Mouse (Mus musculus) heart, adult 9 months (tissue): ENCODE measurements around the gene Rad51b.
A peak's percentile ranks its signal among the peaks of the same experiment; 100 is the strongest.

ENCODE experiments used
- DNase-seq, 2 experiments: peaks; one replicate each; pipeline ENCODE4 v3.0.0; 2022; ENCODE audit warnings: low spot score in 2 of 2

The Rad51b gene

DNA sequence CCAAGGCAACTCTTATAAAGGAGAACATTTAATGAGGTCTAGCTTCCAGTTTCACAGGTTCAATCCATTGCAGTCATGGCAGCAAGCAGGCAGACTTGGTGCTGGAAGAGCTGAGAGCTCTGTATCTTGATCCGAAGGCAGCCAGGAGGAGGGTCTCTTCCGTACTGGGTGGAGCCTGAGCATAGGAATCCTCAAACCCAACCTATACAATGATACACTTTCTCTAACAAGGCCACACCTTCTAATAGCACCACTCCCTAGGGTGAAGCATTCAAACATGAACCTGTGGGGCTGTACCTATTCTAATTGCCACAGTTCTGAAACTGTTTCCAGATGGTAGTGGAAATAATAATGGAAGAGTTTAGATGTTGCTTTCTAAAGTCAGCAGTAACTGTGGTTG is 33.5 kb downstream of the Rad51b start:
- DNase-seq = no peak

DNA sequence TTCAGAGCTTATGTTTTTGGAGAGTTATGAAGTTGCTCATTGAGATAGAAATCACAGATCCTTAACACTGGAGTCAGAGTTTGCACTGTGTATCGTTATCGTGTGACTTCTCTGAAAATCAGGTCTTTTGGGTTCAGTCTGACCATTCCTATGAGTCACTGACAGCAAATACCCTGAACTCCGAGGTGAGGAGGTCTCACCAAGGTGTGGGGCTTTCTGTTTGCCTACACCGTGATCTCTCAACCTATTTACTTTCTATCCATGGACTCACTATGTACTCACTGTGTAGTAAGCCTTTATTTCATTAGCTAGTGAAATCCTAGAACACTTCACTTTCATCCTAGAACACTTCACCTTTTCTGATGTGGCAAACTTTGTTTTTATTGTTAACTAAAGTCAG is 34.6 kb downstream of the Rad51b start:
- no peak for DNase-seq

DNA sequence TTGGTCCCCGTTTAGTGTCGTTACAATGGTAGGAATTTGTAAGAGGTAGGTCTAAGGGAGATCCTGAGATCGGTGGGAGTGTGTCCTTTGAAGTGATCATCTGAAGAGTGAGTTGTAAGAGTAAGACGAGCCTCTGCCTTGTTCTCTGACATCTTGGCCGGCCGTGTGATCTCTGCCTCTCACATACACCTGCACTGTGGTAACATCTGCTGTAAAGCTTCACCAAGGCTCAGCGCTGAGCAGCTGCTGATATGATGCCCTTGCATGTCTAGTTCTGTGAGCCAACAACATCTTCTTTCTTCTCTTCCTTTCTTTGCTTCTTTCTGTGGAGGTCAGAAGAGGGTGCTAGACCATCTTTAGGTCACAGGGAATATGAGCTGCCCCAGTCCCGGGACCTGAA is 41.7 kb downstream of the Rad51b start:
- no peak for DNase-seq

DNA sequence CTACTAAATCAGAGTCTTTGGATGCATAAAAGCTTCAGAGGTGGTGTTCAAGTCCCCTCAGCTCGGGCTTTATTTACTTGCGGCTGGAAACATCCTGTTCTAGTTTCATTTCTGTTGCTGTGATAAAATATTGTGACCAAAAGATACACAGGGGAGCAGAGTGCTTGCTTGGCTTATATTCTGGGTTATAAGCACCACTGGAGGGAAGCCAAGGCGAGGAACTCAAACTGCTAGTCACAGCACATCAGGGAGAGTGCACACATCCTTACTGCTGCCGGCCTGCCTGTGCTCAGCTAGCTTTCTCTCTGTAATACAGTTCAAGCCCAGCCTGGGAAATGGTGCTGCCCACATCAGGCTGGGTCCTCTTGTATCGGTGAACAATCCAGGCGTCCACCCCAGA is 43.4 kb downstream of the Rad51b start:
- DNase-seq = peak in 1 of 2 experiments; percentile 28

DNA sequence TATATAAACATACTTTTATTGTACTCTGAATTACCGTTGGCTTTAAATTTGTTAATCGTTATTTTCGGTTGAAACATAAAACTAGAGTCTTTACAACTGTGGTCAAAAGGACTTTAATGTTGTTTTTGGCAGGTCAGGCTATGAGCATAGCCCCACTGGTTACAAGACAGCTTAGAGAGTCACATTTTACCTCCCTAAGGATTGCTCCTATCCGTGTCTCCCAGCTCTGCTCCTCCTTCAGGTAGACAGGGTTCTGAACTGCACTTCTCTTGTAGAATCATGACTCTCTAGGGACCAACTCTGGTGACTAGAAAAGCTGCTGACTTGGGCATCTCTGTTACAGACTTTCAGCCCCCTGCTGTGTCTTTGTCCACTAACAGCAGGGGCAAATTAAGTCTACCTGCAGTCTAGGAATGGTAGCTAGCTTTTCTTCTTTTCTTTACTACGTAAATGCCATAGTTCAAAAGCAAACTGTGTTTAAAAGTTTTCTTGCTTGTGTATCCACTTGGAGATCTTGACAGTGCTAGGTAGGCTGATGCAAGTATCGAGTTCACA is 44.3 kb downstream of the Rad51b start:
- DNase-seq = no peak

DNA sequence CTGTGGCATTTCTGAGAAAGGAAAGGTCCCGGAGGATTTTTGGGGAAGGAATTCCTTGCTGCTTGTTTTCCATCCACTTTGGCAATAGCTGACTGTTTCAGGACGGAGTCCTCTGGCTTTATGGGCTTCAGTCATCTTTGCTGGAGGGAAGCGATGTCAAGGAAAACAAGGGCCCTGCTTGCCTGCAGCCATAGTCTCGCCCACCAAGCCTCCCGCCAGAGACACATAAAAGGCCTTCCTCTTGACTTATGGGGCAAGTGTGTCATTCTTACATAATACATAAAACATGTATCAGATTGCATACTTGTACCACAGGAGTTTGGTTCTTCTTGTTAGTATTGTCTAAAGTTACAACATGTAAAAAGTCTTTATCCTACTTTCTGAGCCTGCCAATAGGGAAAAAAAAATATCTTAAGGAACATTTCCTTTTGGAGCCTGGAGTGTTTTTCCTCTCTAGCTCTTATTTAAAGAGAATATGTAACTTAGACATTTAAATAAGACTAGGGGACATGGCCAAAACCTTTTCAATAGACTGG is 49.2 kb downstream of the Rad51b start:
- no peak for DNase-seq

DNA sequence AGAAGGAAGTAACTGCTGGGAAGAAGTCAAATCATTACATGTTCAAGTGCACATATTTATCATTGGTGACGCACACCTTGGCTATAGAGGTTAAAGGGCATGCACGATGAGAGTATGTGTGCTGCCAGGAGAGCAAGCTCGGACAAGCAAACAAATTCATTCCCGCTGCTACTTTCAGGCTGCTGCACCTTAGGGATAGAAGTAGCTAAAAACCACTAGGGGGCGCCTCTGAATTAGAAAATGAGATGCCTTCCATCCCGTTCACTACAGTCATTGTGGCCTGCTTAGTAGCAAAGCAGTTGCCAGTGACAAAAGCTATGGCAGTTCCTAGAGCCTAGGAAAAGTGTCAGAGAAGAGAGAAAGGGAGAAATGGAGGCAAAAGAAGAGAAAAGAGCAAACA is 50.6 kb downstream of the Rad51b start:
- peak; percentile 45 to 72 for DNase-seq

DNA sequence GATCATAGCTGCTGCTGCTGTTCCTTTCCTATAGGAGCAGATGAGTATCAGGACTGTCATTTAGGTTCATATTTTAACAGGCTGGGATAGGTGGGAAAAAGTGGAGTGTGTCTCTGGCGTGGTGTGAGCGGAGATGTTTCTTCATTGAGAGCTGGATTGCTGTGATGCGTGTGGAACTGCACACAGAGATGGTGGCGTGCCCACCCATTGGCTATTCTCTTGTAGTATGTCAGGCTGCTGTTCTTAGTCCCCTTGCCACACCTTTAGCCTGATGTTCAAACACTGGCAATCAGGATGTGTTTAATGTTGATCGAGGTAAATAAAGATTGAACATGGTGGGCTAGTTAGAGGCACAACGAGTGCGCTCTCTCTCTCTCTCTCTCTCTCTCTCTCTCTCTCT is 54.4 kb downstream of the Rad51b start:
- no peak for DNase-seq

DNA sequence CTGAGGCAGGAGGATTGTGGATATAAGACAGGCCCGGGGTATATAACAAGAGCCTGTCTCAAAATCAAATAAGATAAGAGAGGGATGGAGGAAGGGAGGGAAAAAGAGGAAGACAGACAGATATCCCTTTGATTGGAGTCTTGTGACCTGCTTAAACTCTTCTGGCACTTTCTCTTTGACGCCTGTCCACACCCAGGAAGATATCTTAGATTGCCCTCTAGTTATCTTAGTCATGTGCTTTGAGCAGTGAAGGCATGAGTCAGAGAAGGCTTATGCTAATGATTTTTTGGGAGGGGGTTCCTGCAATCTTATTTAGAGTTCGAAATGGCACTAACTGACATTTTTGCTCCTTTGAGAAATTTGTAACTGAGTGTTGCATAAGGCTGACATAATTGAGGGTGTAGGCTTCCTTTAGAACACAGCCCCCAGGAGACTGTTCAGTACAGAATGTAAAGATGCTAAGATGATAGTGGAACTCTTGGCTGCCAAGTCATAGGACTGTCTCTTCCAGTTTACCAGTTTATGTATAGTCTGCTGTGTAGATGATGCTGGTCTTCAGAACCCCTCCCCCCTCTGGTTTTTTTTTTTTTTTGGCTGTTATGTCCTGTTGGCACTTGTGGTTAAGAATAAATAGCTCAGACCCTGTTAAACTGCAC is 55.1 kb downstream of the Rad51b start:
- peak in 1 of 2 experiments; percentile 32 for DNase-seq

DNA sequence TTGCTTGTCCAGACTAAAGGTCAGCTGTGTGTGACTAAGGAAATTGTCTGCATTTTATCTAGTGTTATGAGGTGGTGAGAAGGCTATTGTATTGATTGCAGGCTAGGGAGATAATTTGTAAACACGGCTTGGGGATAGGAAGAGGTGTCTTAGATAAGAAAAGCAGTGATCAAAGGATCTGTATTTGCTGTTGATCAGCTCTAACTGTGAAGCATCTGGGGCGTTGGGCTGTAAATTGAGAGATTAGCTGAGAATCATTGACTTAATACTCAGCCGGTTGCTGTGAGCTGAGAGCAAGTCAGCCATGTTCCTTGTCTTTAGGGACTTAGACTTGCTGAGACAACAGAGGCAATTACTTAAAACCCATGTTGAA is 55.6 kb downstream of the Rad51b start:
- no peak for DNase-seq

DNA sequence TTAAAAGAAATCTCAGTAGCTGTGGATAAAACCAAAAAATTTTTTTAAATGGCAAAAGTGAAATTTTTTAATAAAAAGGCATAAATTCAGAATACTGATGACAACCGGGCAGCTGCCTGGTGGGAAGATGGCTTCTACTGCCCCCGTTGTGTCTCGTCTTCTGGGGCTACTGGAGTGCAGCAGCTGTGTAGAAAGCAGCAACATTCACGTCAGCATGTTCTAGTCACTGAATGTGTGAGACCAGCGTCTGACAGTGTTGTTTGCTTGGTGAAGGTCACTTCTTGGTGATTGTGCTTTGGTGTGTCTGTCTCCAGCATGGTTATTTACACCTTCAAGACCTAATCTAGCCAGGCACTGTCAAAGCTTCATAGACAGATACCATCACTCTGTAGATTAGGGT is 56.3 kb downstream of the Rad51b start:
- no peak for DNase-seq

DNA sequence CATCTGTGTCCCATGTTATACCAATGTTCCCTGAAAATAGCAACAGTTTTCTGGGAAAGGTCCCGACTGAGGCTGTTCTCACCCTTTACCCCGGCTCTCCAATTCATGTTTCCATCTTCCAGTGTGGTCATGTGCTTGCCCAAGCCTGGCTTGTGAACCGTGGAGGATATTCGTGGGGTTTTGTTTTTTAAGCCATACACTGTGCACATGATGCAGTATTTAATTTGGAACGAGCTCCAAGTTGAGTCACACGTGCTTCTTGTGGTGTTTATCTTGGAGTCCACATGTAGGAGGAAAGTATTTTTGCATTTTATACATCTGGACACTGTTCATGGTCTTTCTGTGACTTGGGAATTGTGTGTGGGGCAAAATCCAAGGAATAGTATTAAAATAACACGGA is 57.5 kb downstream of the Rad51b start:
- peak; percentile 31 to 43 for DNase-seq

DNA sequence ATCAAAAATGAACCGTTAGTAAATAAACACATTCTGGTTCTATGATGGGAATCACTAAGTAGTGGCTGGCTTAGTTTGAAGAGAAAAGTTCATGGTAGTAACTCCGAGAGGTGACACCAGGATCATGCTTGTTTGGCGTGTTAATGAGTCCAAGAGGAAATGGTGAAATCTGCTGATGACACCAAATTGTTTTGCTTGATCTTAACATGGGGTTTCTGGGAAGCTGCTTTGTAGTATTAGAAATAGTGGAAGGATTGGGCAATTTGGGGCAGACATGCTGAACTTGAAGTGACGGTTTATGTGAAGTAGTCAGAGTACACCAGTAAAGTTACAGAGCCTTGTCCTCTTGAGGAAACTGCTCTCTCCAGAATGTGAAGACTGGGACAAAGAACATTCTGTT is 59.1 kb downstream of the Rad51b start:
- peak; percentile 21 to 26 for DNase-seq

DNA sequence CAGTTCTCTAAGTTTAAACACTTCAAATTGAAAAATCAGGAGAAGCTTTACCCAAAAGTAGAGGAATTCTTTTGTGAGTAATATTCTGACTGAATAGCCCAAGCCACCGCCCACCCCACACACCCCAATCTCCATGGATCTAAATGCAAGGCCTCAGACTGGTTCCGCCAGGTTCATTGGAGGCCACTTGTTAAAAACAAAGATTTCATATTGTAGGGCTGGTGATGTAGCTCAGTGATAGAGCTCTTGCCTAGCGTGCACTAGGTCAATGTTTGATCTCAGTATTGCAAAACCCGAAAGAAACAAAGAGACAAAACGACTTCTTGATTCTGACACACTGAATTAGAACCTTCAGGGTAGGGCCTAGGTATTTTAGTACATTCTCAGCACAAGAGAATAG is 60.5 kb downstream of the Rad51b start:
- no peak for DNase-seq

DNA sequence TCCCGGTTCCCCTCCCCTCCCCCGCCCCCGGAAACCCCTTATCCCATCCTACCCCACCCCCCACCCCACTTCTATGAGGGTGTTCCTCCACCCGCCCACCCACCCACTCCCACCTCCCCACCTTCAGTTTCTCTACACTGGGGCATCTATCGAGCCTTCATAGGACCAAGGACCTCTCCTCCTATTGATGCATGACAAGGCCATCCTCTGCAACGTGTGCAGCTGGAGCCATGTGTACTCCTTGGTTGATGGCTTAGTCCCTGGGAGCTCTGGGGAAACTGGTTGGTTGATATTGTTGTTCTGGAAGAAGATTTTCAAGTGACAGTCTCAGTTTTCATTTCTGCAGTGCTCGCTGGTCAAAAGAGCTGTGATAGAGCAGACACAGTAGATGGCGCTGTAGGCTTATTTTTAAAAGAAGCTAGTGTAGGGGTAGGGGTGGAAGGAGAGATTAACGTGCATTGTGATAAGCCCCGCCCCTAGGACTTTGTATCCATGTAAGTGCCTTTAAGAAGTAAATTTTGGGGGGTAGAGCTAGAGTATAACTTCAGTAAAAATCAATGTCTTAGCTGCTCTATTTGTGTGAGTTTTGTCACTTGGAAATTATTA is 61.6 kb downstream of the Rad51b start:
- DNase-seq = peak; percentile 48 to 59

DNA sequence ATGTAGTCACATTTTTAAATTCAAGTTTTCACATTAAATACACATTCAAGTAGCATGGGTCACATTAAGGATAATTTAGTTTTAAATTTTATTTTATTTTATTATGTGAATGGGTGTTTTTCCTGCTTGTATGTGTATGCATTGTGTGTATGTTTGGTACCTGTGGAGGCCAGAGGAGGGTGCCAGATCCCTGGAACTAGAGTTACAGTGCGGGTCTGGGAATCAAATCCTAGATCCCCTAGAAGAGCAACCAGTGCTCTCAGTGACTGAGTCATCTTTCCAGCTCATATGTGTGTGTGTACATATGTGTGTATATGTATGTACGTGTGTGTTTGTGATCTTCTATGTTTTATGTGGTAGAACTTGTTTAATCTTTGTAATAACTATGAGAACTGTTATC is 62.3 kb downstream of the Rad51b start:
- no peak for DNase-seq

DNA sequence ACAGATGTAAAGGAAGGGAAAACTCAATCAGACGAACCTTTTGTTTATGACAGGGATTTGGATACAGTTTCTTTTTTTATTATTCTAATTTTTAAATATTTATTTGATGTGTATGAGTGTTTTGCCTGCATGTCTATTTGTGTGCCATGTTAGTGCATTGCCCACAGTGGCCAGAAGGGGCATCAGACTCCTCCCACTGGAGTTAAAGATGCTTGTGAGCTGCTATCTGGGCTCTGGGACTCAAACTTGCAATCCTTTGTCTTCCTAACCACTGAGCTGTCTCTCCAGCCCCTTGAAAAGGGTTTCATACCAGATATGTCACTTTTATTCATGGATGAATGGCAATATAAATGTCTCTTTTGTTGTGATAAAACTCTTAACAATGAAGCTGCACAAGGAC is 65.1 kb downstream of the Rad51b start:
- no peak for DNase-seq

DNA sequence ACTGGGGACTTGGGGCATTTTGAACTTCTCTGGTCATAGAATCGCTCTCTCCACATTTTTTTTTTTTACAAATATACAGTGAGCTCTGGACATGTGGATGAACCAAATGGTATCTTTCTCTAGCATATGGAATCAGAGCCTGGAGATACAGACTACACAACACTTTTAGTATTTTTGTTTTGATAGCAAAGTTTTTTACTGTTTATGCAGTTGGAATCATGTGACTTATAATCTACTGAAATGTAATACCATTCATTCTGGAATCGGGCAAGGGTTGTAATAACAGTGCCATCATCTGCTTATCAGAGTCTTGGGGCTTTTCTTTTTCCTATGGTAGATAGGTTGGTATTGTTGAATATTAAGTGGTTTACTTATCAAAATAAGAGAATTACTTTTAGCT is 67.2 kb downstream of the Rad51b start:
- no peak for DNase-seq

DNA sequence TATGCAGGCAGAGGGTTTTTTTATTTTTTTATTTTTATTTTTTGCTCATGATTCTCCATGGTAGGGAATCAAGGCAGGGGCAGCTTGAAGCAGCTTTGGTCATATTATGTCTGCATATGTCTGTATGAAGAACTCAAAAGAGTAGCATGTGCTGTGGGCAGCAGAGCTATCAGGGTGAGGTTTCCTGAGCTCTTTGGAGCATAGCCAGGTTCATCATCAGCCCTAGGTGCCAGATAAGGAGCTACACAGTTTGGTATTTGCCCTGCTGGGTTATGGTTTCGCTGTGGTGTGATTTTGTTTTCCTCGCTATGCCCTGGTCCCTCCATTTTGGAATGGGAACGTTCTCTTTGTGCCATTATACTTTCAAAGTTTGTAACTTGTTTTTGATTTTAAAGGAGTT is 71.7 kb downstream of the Rad51b start:
- no peak for DNase-seq

DNA sequence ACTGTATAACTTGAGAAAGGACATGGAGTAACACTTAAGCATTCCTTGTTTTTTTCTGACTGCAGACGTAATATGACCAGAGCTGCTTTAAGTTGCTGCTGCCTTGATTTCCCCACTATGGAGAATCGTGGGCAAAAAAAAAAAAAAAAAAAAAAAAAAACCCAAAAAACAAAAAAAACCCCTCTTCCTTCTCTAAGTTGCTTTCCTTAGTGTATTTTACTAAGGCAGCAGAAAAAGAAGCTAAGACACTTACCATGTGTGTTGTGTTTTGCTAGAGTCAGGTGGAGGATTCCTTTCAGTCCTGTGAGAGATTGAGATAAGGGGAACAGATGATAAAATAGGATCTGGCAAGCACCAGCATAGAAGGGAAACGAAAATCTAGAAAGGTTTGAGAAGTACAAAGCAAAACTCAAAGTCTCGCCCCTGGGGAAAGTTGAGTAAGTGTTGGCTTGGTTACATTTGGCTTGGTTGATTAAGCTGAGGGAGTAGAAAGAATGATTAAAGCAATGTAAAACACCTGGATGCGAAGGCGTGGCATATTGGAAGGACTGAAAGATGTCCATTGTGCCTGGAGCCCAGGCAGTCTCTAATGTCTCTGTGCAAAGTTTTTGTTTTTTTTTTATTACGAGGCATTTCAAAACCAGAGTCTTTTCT is 72.6 kb downstream of the Rad51b start:
- DNase-seq = no peak

DNA sequence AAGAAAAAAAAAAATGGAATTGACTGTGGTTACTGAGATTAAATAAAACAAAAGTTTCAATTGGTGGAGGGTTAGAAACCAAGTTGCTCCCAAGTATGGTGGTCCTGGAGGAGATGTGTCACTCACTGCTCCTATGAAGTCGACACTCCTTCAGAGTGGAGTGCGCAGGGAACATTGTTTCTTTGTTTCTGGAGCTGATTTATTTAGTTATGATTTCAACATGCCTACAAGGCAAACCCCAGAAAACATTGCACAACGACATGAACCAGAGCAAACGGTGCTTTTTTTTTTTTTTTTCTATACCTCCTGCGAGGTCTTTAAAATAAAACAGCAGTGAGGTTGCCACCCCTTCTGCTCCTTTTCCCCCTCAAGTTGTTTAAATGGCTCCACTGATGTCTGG is 75.6 kb downstream of the Rad51b start:
- DNase-seq = no peak

DNA sequence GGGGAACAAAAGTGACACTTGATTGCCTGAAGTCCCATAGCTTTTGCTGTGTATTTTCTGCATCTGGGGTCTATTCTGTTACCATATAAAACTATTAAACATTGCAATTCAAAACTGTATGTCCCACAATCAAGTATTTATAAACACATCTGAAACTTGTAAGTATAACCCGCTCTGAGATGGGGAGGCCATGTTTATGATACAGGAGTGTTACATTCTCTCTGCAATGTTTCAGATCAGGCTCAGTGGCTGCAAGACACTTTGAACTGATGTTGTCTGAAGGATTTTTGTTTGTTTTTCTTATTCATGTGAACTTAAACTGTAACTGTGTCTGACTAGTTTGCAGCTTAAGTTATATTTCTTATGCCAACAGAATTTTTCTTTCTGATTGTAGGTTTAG is 80.3 kb downstream of the Rad51b start:
- no peak for DNase-seq

DNA sequence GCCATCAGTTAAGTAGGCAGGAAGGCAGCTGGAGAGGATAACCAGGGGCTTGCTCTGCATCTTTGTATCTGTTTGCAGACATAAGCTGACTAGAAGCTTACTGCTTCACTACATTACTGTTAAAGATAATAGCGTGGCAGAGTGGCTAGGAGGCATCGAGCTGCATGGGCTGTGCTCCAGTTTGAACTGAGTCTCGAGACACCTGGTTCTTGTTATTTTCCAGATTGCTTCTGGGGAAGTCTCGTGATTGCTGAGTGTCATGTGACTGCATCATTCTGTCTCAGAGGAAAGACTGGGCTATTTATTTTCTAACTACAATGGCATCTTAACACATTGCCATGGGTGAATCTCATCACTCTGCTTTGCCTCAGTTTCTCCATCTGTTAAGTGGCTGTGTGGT is 80.8 kb downstream of the Rad51b start:
- no peak for DNase-seq
